Comparison of ENCODE assay signal across 18 mouse cellular contexts in the genomic region with DNA sequence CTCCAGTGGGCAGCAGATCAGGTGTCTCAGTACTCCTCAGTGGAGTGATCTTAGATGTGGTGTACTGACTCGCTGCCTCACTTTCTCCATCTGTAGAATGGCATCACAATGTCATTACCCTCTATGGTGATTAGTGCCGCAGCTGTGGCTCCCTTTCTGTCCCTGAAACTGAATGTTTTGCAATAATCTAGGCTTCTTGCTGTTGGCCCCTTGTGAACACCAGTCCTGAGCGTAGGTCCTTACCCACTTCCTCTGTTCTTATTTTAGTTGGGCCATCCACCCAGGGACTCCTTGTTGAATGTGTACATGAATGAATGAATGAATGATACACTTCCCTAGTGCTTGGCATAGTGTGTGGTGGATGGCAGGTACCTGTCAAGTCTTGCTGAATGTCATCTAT.
"Had no signal": no experiment of that assay in that cellular context is flagged by ENCODE, and none has a peak within 500 bp of the region (broad histone marks: within the 10 kb centered on the region; RNA-seq: fewer than 3 reads in every experiment).

No protein-coding gene starts in this region.

- ATAC-seq: liver, postnatal 0 days; midbrain, embryonic 13.5 days had no signal

- H3K4me2 ChIP-seq: limb, embryonic 12.5 days; limb, embryonic 15.5 days; liver, embryonic 11.5 days; lung, embryonic 15.5 days; midbrain, embryonic 13.5 days; neural tube, embryonic 13.5 days had no signal

- H3K27me3 ChIP-seq: limb, embryonic 12.5 days; limb, embryonic 15.5 days; lung, embryonic 15.5 days; midbrain, embryonic 13.5 days; neural tube, embryonic 13.5 days had no signal

- H3K36me3 ChIP-seq: limb, embryonic 12.5 days; limb, embryonic 15.5 days; lung, embryonic 15.5 days; midbrain, embryonic 13.5 days; neural tube, embryonic 13.5 days had no signal

- H3K27ac ChIP-seq: limb, embryonic 12.5 days; limb, embryonic 15.5 days; liver, embryonic 14.5 days; lung, embryonic 15.5 days; midbrain, embryonic 13.5 days; neural tube, embryonic 13.5 days had no signal

- H3K9me3 ChIP-seq: limb, embryonic 12.5 days; limb, embryonic 15.5 days; lung, embryonic 15.5 days; midbrain, embryonic 13.5 days; neural tube, embryonic 13.5 days had no signal

- H3K9ac ChIP-seq: limb, embryonic 12.5 days; limb, embryonic 15.5 days; liver, embryonic 14.5 days; liver, postnatal 0 days; lung, embryonic 15.5 days; midbrain, embryonic 13.5 days; neural tube, embryonic 13.5 days had no signal

- H3K4me1 ChIP-seq: limb, embryonic 15.5 days had no signal

- H3K4me3 ChIP-seq: limb, embryonic 12.5 days; limb, embryonic 15.5 days; lung, embryonic 15.5 days; midbrain, embryonic 13.5 days; neural tube, embryonic 13.5 days had no signal

- DNase-seq: kidney, adult 18-20 months; kidney, adult 9 months; kidney, postnatal 14 days; kidney, postnatal 4 days; left cerebral cortex, postnatal 4 days; liver, postnatal 0 days; lung, postnatal 10 days; lung, postnatal 36 days; thymus, adult 18-20 months; thymus, postnatal 14 days; thymus, postnatal 4 days had no signal
